Mouse (Mus musculus) kidney, embryonic 16.5 days (tissue): ENCODE measurements at regions not wholly inside any gene's neighbourhood (a gene's known extent, or its start where the extent isn't known, plus 50 kb on each side); places are given as distances from the start of the nearest gene placed in this dataset.

Source experiments
- ATAC-seq: fragments of 200-750 bp; cut with Nextera tagmentation; 2 replicates; pipeline ENCODE4 v1.8.0; 2017; ENCODE audit warnings: moderate TSS enrichment; ENCODE audit not compliant: low FRiP score, low TSS enrichment
- H3K27ac ChIP-seq: fragments of 300-500 bp; sonication (generic); 2 replicates; pipeline ENCODE4 v1.5.1; 2014; ENCODE audit warnings: low read length
- H3K27me3 ChIP-seq: fragments of 300-500 bp; sonication (generic); 2 replicates; pipeline ENCODE4 v1.6.1; 2014; ENCODE audit warnings: low read length, control low read depth, mixed read lengths; ENCODE audit not compliant: insufficient read depth
- H3K36me3 ChIP-seq: fragments of 300-500 bp; sonication (generic); 2 replicates; pipeline ENCODE4 v1.6.1; 2014; ENCODE audit warnings: low read length, control low read depth, mixed read lengths; ENCODE audit not compliant: insufficient read depth
- H3K4me1 ChIP-seq: fragments of 300-500 bp; sonication (generic); 2 replicates; pipeline ENCODE4 v1.6.1; 2014; ENCODE audit warnings: low read length, control low read depth, mixed read lengths; ENCODE audit not compliant: insufficient read depth
- H3K4me2 ChIP-seq: fragments of 300-500 bp; sonication (generic); replicated peaks from 2 replicates; pipeline ENCODE4 v1.6.1; 2014; ENCODE audit warnings: low read depth, low read length
- H3K4me3 ChIP-seq: fragments of 300-500 bp; sonication (generic); 2 replicates; pipeline ENCODE4 v1.5.1; 2014; ENCODE audit warnings: mild to moderate bottlenecking, low read length
- H3K9ac ChIP-seq: fragments of 300-500 bp; sonication (generic); replicated peaks from 2 replicates; pipeline ENCODE4 v1.6.1; 2014; ENCODE audit warnings: low read length
- H3K9me3 ChIP-seq: fragments of 300-500 bp; sonication (generic); 2 replicates; pipeline ENCODE4 v1.6.1; 2016; ENCODE audit warnings: low read length, control low read depth
- WGBS: fragments of 180-500 bp; shearing (Covaris S2); extraction: QIAGEN DNeasy Blood & Tissue Kit; methylation state at CpG from one replicate; pipeline ENCODE4 v1.1.7; 2014; 5-methylcytosine and 5-hydroxymethylcytosine counted together

DNA sequence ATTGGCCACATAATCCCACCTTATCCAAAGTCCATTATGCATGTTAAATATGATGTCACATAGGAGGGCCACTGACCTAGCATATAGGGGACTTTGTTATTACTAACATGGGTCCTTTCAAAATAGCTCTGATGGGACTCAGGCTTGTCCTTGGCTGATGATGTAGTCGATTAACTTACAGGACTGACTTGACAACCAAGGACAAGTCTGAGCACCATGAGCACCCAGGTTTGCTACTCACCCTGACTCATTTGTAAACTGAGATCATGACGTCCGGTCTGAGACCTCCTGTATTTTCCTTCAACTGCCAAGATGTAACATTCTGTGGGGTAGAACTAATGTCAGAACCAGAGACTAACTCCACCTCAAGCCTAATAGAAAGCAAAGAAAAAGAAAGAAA lies 159.3 kb upstream of the 4933402D24Rik start:
- Histone ChIP-seq H3K9ac (no peak overlapping the region), H3K27me3 (no peaks in the 10 kb centered on the region), H3K36me3 (no peaks in the 10 kb centered on the region), H3K27ac (no peak overlapping the region), H3K4me2 (no peak overlapping the region), H3K9me3 (no peaks in the 10 kb centered on the region), H3K4me1 (no peaks in the 10 kb centered on the region), H3K4me3 (no peak overlapping the region)
- no peak for ATAC-seq
- 88% methylated on average over 3 of the region's 3 CpGs for WGBS

DNA sequence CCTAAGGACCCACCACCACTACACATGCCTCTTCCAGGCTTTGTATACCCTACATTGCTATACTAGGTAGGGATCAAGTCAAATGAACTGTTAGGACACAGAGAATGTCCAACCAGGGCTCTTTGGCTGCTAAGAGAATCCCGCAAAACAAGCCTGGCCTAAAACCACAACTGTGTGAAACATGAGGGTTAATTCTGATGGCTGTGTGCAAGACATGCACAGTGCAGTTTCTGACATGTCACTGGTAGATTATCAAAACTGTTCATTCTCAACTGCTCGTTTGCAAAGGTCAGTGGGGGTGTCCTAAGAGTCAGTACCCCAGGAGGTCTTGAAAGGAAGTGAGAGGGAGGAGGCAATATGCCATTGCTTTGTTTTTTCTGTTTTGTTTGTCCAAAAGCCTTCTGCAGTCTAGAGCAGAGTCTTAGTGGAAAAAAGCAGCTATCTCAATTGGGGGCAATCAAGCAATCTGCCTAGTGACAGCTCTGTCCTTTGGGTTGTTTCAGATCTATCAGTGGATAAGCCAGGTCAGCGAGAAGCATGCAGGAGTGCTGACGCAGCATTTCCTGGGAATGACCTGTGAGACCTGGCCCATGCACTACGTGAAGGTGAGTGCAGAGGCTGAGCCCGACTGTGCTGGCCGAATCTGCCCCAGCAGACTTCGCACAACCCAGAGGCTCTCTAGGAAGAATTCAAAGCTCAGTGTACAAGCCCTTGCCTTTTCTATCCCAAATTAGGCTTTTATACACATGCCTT lies 151.3 kb upstream of the 4933402D24Rik start:
- Histone ChIP-seq H3K27ac (no peak overlapping the region), H3K4me1 (no peaks in the 10 kb centered on the region), H3K4me2 (no peak overlapping the region), H3K9ac (no peak overlapping the region), H3K36me3 (no peaks in the 10 kb centered on the region), H3K27me3 (no peaks in the 10 kb centered on the region), H3K9me3 (no peaks in the 10 kb centered on the region), H3K4me3 (no peak overlapping the region)
- no peak for ATAC-seq
- 35% methylated on average over 8 of the region's 8 CpGs for WGBS

DNA sequence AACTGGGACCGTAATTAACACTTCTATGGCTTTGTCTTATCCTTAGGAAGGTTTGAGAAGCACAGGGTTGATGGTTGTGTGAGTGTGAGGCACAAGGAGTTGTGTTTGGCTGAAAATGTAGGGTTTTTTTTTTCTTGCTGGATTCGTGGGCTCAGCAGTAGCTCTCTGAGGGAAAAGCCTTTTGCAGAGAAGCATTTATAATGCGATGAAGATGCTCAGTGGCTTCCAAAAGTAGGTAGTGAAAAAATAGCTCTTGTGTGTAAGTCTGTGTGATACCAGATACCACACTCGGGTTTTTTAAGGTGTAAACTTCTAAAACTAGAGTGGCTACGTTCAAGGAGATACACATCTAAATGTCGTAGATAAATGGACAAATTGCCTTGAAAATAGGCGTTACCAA lies 149.1 kb upstream of the 4933402D24Rik start:
- Histone ChIP-seq H3K27me3 (no peaks in the 10 kb centered on the region), H3K27ac (no peak overlapping the region), H3K4me2 (no peak overlapping the region), H3K9me3 (no peaks in the 10 kb centered on the region), H3K4me3 (no peak overlapping the region), H3K4me1 (no peaks in the 10 kb centered on the region), H3K9ac (no peak overlapping the region), H3K36me3 (no peaks in the 10 kb centered on the region)
- WGBS = 68% methylated on average over 7 of the region's 7 CpGs
- ATAC-seq = no peak

DNA sequence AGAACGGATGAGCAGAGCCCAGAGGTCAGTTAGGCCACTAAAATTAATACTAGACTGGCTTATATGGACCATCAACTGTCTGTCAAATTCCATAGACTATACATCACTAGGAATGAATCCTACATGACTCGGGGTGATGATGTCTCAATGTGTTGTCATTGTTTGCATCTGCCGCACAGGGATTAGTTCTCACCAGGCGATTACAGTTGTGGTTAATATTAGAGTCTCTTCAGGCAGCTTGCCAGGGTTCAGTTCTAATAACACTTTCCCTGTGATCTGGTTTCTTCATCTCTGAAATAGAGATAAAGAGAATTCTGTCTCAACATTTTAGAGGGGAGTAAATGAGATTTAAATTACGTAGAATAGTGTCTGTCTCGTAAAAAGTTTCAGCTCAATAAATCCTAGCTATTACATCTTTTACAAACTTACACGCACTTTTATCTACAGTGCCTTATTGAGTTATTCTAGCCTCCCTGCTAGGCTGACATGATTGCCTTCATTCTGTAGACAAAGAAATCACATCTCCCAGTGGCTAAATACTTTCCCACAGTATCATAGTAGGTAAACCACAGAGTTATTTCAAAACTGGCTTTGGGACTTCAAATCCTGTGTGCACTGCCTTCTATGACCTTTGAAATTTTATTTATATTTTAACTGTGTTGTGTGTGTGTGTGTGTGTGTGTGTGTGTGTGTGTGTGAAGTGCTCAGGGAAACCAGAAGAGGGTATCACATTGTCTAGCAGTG lies 148.0 kb upstream of the 4933402D24Rik start:
- Histone ChIP-seq H3K4me2 (no peak overlapping the region), H3K36me3 (no peaks in the 10 kb centered on the region), H3K4me3 (no peak overlapping the region), H3K27ac (no peak overlapping the region), H3K9me3 (no peaks in the 10 kb centered on the region), H3K9ac (no peak overlapping the region), H3K4me1 (no peaks in the 10 kb centered on the region), H3K27me3 (no peaks in the 10 kb centered on the region)
- WGBS = 62% methylated on average over 7 of the region's 7 CpGs
- ATAC-seq = no peak

DNA sequence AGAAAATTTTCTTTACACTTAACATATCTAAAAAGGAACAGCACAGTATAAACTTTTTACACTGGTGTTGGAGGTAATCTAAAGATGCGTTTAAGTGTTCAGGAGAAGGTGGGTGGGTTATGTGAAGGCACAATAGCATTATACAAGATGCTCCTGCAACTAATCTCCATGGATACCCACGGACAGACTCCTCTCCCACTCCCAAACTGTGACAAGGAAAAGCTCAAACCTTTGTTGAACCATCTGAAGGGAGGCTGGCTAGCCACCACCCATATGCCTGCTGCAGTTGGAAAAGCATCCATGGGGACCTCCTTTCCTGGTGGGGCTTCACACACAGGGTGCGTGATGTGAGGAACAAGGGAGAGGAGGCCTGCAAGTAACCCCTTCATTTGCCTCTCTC lies 141.7 kb upstream of the 4933402D24Rik start:
- Histone ChIP-seq H3K4me2 (no peak overlapping the region), H3K4me1 (no peaks in the 10 kb centered on the region), H3K4me3 (no peak overlapping the region), H3K9me3 (no peaks in the 10 kb centered on the region), H3K27ac (no peak overlapping the region), H3K9ac (no peak overlapping the region), H3K36me3 (no peaks in the 10 kb centered on the region), H3K27me3 (no peaks in the 10 kb centered on the region)
- WGBS = 86% methylated on average over 3 of the region's 3 CpGs
- no peak for ATAC-seq

DNA sequence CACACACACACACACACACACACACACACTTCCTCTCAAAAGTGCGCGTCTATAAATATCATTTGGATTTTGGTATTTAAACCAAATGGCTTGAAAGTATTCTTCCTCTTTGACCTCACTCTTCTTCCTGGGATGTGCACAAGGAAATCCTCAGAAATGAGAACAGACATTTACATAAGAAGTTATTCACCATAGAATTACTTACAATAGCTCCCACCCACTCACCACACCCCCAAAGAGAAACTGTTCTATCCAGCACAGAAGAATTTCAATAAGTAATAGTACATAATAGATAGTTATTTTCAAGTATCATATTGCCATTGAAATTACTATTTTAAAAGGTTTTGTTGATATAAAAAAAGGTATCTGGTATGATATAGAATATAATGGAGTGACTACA lies 140.1 kb upstream of the 4933402D24Rik start:
- Histone ChIP-seq H3K9ac (no peak overlapping the region), H3K27ac (no peak overlapping the region), H3K4me2 (no peak overlapping the region), H3K4me1 (no peaks in the 10 kb centered on the region), H3K27me3 (no peaks in the 10 kb centered on the region), H3K9me3 (no peaks in the 10 kb centered on the region), H3K36me3 (no peaks in the 10 kb centered on the region), H3K4me3 (no peak overlapping the region)
- 81% methylated on average over 2 of the region's 2 CpGs for WGBS
- ATAC-seq = no peak

DNA sequence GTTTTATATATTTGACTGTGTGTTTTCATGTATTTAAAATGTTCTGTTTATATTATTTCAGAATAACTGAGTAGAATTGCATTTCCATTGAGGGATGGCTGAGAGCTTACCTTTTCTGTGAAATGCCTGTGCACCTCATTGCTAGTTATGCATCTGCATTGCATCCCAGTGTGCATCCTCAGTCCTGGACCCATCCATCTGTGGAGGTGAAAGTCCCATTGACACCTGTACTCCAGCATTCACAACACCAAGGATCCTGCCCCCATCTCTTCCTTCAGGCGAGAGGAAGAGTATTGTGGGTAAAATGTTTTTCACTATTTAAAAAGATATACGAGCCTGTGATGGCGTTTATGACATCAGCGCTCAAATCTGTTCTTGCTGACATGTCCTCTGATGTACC lies 134.6 kb upstream of the 4933402D24Rik start:
- Histone ChIP-seq H3K4me3 (no peak overlapping the region), H3K9ac (no peak overlapping the region), H3K36me3 (no peaks in the 10 kb centered on the region), H3K9me3 (no peaks in the 10 kb centered on the region), H3K27me3 (no peaks in the 10 kb centered on the region), H3K4me1 (peaks cover 3% of the 10 kb centered on the region; the same call in 1 of the 2 replicates), H3K27ac (no peak overlapping the region), H3K4me2 (no peak overlapping the region)
- no peak for ATAC-seq
- 70% methylated on average over 4 of the region's 4 CpGs for WGBS

DNA sequence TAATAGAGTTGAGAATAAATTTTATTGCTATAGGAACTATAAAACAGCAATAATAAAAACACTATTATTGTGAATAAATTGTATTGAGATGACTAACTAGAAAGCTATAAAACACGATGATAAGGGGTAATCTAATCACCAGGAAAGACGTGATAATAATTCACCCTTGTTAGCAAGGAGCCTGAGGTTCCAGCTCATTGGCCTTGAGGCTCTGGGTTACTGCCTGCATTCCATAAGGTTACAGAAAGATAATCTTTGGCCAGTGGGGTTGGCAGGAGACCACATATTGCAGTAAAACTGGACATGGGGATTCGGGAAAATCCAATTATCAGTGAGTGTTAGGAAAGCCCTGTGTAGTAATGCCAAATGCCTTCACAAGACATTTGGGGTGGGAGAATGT lies 134.1 kb upstream of the 4933402D24Rik start:
- Histone ChIP-seq H3K9ac (no peak overlapping the region), H3K36me3 (no peaks in the 10 kb centered on the region), H3K9me3 (no peaks in the 10 kb centered on the region), H3K27me3 (no peaks in the 10 kb centered on the region), H3K27ac (no peak overlapping the region), H3K4me1 (peaks cover 3% of the 10 kb centered on the region; the same call in 1 of the 2 replicates), H3K4me2 (no peak overlapping the region), H3K4me3 (no peak overlapping the region)
- ATAC-seq = peak; percentile 67; the same call in 1 of the 2 replicates
- WGBS = 13% methylated on average over 3 of the region's 3 CpGs

DNA sequence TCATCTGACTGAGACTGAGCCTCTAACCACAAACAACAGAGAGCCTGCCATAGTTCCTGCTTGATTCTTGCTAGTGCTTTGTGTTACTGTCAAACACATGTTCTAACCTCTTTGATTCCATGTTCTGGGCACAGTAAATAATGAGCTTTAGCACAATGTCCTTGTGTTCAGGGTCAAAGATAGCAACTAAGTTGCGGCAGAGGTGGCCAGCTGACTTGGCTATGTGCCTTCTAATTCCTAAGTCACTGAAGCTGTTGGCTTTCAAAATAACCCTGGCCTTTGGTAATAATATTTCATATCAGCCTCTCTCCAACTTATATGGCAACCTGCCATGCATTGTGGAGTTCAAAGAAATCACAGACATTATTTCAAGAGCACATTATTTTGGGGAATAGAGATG lies 133.3 kb upstream of the 4933402D24Rik start:
- WGBS = 43% methylated on average over 1 of the region's 1 CpGs
- Histone ChIP-seq H3K4me2 (no peak overlapping the region), H3K27me3 (no peaks in the 10 kb centered on the region), H3K36me3 (no peaks in the 10 kb centered on the region), H3K4me1 (peaks cover 3% of the 10 kb centered on the region; the same call in 1 of the 2 replicates), H3K4me3 (no peak overlapping the region), H3K9ac (no peak overlapping the region), H3K27ac (no peak overlapping the region), H3K9me3 (no peaks in the 10 kb centered on the region)
- no peak for ATAC-seq
